Mouse (Mus musculus): Measurements from ENCODE around the gene Tespa1.
"Not testable (repeated sequence)": the region's sequence is repeated elsewhere in the genome, so short reads cannot be mapped to it uniquely, and the experiment has no call there.

Tespa1 gene

DNA sequence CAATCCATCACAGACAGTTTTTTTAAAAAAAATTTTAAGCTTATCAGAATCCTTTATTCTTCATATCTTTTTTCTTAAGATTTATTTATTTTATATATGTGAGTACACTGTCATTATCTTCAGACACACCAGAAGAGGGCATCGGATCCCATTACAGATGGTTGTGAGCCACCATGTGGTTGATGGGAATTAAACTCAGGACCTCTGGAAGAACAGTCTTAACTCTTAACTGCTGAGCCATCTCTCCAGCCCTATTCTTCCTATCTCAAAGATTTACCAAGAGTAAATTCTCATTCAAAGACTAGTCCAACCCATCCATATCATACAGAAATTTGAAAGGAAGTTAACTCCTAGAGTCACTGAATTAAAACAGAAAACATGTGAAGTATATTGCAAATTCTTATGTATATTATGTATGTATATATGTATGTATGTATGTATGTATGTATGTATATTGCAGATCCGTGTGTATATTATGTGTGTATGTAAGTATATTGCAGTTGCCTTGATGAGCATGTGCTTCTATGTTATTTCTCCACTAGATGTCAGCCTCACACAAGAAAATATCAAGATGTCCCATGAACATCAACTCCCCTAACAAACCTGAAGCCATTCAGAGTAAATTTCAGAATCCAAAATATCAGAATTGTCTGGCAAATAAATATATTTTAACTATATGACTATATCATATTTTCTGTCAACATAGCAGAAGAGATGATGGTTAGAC lies 40.9 kb downstream of the Tespa1 start:
- DNase-seq, result peak in 1 of 2 experiments; percentile 25

DNA sequence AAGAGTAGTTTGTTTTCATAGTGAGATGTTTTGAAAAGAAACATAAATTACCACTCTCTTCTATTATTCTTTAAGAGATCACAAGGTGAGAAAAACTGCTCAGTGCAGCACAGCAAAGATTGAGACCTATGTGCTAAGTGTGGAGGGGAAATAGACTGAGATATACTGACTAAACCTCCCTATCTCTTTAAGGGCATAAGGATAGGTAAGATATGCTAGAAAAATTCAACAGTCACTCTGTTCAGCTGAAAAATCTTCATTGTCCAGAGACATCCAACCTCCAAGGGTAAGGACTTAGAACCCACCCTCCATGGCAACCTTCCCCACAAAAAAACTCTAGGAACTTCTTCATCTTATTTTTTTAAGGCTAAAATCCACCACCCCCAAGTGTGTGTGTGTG lies 42.1 kb downstream of the Tespa1 start:
- DNase-seq, result no peak

DNA sequence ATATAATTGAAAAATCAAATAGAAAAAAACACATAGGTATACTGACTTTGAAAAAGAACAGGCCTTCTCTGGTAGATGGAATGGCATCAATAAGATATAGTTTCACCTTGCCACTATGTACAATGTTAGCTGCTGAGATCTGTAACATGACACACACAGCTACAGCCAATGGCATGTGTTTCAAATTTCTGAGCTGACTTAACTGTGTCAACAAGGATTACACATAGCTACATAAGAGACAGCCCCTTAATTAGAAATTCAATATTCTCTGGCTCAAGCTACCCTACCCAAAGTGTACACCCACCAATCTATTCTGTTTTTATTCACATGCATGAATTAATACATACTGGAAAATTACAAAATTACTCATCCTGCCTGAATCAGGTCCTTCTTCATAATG lies 45.7 kb downstream of the Tespa1 start:
- DNase-seq, result no peak

DNA sequence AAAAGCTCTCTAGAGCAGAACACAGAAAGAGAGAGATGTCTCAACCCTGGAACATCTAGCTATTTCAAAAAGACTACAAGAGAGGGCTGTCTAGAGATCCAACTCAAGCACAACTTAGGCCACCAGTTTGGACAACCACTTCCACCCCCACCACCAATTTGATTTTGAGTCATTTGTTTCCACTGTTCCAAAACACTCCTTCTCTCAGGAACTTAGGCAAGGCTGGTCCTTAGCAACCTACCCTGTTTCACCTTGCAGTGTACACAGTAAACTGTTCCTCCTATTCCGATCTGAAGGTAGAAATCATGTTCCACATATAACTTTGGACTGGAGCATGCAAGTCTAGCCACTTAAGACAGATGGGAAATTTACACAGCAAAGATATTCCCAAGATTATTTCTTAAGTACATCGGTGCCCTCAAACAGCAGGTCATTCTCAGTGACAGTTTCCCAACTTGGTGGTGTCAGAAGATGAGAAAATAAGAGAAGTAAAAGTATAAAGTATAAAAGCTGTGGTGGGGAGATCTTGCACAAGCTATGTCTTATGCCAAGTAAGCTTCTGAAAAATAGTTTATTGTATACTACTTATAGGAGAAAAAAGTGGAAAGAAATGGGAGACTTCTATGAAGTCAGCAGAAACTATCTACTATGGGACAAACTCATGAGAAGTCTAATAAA lies 47.5 kb downstream of the Tespa1 start:
- DNase-seq, result no peak

DNA sequence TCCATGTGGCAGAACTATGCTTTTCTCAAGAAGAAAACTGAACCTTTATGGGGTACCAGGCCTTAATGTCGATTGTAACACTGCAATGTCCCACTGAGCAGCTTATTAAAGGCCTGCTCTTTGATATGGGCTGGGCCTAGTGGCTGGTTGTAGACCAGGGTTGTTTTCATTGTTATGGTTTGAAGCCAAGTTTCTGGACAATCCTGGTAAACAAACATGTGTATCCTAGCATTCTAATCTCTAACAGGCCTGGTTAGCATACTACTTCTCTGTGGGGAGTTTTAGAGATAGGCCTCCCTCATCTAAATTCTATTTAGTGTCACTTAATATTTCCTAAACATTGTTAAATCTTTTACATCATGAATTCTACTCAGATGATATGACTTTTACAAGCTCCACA lies 49.0 kb downstream of the Tespa1 start:
- no peak for DNase-seq

DNA sequence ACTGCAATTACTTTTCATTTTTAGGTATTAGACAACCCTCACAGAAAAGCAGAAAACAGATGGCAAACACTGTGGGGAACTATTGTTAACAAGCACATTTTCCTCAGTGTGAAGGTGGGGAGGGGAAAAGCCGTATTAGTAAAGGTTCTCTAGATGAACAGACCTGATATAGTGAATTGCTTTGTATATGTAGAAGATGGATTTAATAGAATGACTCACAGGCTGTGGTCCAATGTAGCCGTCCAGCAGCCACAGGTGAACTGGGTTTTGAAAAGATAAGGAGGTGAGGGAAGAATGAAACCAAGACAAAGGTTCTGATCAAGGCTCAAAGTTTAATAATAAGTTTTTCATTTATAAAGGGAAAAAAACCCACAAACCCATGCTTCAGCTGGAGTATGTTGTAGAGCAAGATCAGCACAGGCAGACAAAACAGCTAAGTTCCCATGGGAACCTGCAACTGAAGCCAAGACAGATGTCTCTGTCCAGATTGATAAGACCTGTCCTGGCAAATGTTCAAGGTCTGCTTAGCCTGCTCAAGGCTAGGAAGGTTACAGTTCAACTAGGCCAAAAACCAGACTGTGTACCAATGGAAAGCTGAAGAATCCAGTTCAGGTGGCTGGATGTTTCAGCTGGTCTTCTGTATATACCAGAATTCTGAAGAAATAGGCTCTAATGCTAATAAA lies 50.0 kb downstream of the Tespa1 start:
- no peak for DNase-seq

DNA sequence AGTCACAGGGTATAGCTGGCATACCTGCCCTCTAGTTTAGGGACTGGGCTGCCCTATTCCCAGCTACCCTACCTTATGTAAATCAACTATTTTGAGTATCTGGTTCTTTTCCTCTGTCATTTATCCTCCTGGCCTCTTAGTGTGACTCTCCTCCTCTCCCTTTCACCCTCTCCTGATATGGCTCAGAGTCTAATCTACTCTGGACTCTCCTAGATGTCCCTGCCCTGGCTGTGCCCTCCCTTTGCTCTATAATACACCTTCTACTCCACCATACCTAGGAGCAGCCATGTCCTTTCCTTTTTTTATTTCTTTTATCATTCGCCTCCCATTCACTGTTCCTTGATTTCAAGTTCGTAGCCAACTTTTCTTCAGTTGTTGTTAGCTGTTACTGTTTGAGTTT lies 52.5 kb downstream of the Tespa1 start:
- no peak for DNase-seq

DNA sequence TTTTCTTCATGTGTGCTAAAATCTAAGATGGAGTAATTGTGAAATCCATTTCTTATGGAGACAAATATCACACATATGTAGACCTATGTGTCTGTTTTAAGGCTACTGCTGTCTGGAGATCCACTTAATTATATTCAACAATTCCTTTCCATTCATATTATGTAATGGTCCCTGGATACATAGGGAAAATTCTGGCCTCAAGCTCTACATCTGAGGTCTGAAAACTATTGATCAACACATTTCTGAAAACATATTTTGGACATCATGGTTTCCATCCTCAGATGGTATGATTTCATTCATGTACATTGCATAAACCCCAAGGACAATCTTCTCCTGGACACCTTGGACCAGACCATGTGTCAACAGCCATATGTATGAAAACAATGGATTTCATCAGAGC lies 71.6 kb downstream of the Tespa1 start, which contains the start of gene Vmn2r84:
Gene Vmn2r84 (minus strand): TSS at position 101 of the 400 bp plus-strand sequence.
- no peak for DNase-seq

DNA sequence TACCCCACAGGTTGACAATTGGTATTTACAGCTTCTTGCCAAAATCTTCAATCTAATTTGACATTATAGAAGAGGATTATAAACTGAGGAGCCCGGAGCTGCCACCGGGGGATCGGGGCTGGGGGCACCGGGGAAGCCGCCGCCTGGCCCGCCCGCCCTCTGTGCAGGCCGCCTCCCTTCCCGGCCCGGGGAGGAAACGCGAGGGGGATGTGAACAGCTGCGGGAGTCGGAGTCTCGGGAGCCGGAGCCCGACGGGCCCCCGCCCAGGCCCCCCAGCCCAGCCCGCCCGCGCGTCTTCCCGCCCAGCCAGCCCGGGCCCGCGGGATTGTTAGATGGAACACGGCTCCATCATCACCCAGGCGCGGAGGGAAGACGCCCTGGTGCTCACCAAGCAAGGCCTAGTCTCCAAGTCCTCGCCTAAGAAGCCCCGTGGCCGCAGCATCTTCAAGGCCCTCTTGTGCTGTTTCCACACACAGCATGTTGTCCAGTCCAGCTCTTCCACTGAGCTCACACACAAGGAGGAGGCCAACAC lies 89.6 kb downstream of the Tespa1 start:
- DNase-seq, result not testable (repeated sequence)

Data from cerebellum, postnatal 14 days (tissue).